ENCODE assay signal across 8 mouse cellular contexts in genomic region chr13:45963497-45964330, GRCm38 (mm10). TPM values are rescaled to one million over a fixed set of nuclear protein-coding genes. Genes with fewer than 3 reads are reported as not detected.
DNase-seq lines count a peak whose midpoint lies in the region; ATAC-seq and TF ChIP-seq lines count a peak whose summit lies in the region.

No protein-coding gene starts in this region.

- no peak for TF ChIP-seq POLR2A in bone marrow macrophage, adult 2 months (IDR thresholded peaks at IDR 0.05; ENCODE audit: borderline replicate concordance, low read depth, low read length)
- peak; percentile 78 for TF ChIP-seq POLR2A in embryonic fibroblast, embryonic 13.5 days (IDR thresholded peaks at IDR 0.05; ENCODE audit: low read depth, low read length)

- H3K36me3 ChIP-seq in C2C12 (ENCODE audit: control insufficient read depth, insufficient read depth): no peaks in the 10 kb centered on the region
- H3K36me3 ChIP-seq in heart, embryonic 13.5 days: no peaks in the 10 kb centered on the region
- H3K36me3 ChIP-seq in liver, embryonic 16.5 days (ENCODE audit: control insufficient read depth, insufficient read depth): no peaks in the 10 kb centered on the region
- no peaks in the 10 kb centered on the region for H3K36me3 ChIP-seq in neural tube, embryonic 12.5 days
- H3K36me3 ChIP-seq in stomach, embryonic 16.5 days (ENCODE audit: control insufficient read depth, insufficient read depth, low read length): no peaks in the 10 kb centered on the region

- DNase-seq in kidney, postnatal 10 days: peak; percentile 90

- peak overlapping the region; percentile 74 for H3K4me3 ChIP-seq in C2C12 (ENCODE audit: insufficient read depth, poor library complexity, severe bottlenecking)
- H3K4me3 ChIP-seq in bone marrow macrophage, adult 2 months (ENCODE audit: insufficient read depth, low read length): peak overlapping the region; percentile 97
- H3K4me3 ChIP-seq in embryonic fibroblast, embryonic 13.5 days (ENCODE audit: insufficient read depth, low read length): peak overlapping the region; percentile 94
- peak overlapping the region; percentile 97 for H3K4me3 ChIP-seq in heart, embryonic 13.5 days
- H3K4me3 ChIP-seq in liver, embryonic 16.5 days (ENCODE audit: low read depth, low read length): peak overlapping the region; percentile 79
- peak overlapping the region; percentile 88 for H3K4me3 ChIP-seq in neural tube, embryonic 12.5 days
- peak overlapping the region; percentile 95 for H3K4me3 ChIP-seq in stomach, embryonic 16.5 days (replicated peaks; ENCODE audit: low read length)

- WGBS in heart, embryonic 13.5 days: under 1% methylated on average over 48 of the region's 95 CpGs
- WGBS in liver, embryonic 16.5 days (ENCODE audit: insufficient replicate concordance): under 1% methylated on average over 83 of the region's 95 CpGs
- WGBS in neural tube, embryonic 12.5 days: under 1% methylated on average over 67 of the region's 95 CpGs
- WGBS in stomach, embryonic 16.5 days: under 1% methylated on average over 89 of the region's 95 CpGs

- H3K9ac ChIP-seq in heart, embryonic 13.5 days: peak overlapping the region; percentile 98
- peak overlapping the region; percentile 86 for H3K9ac ChIP-seq in liver, embryonic 16.5 days (ENCODE audit: low read depth, low read length)
- peak overlapping the region; percentile 85 for H3K9ac ChIP-seq in neural tube, embryonic 12.5 days
- peak overlapping the region; percentile 97 for H3K9ac ChIP-seq in stomach, embryonic 16.5 days (ENCODE audit: low read length)

- H3ac ChIP-seq in C2C12 (ENCODE audit: control insufficient read depth, insufficient read length, low read depth): peak overlapping the region; percentile 98

- peak overlapping the region; percentile 88 for H3K27ac ChIP-seq in bone marrow macrophage, adult 2 months (ENCODE audit: insufficient read depth, low read depth, low read length)
- H3K27ac ChIP-seq in embryonic fibroblast, embryonic 13.5 days (ENCODE audit: insufficient read depth, low read length): peak overlapping the region; percentile 87
- peak overlapping the region; percentile 97 for H3K27ac ChIP-seq in heart, embryonic 13.5 days (replicated peaks)
- H3K27ac ChIP-seq in liver, embryonic 16.5 days (ENCODE audit: low read length): peak overlapping the region; percentile 86
- peak overlapping the region; percentile 93 for H3K27ac ChIP-seq in neural tube, embryonic 12.5 days
- H3K27ac ChIP-seq in stomach, embryonic 16.5 days (ENCODE audit: low read length): peak overlapping the region; percentile 97

- H3K79me3 ChIP-seq in C2C12 (ENCODE audit: low read depth): peaks cover 18% of the 10 kb centered on the region

- no peak for TF ChIP-seq CTCF in C2C12 (IDR thresholded peaks at IDR 0.05; ENCODE audit: control insufficient read depth, insufficient read depth, insufficient read length)
- TF ChIP-seq CTCF in bone marrow macrophage, adult 2 months (IDR thresholded peaks at IDR 0.05; ENCODE audit: low read depth, low read length): no peak
- TF ChIP-seq CTCF in embryonic fibroblast, embryonic 13.5 days (IDR thresholded peaks at IDR 0.05; ENCODE audit: borderline replicate concordance, insufficient read depth, low read length): no peak

- no peaks in the 10 kb centered on the region for H3K9me3 ChIP-seq in heart, embryonic 13.5 days
- no peaks in the 10 kb centered on the region for H3K9me3 ChIP-seq in liver, embryonic 16.5 days (replicated peaks; ENCODE audit: control insufficient read depth, low read length)
- H3K9me3 ChIP-seq in neural tube, embryonic 12.5 days: no peaks in the 10 kb centered on the region
- no peaks in the 10 kb centered on the region for H3K9me3 ChIP-seq in stomach, embryonic 16.5 days (replicated peaks; ENCODE audit: control insufficient read depth, low read length)

- H3K79me2 ChIP-seq in C2C12 (ENCODE audit: control insufficient read depth, insufficient read depth): peaks cover 58% of the 10 kb centered on the region

- no peaks in the 10 kb centered on the region for H3K27me3 ChIP-seq in C2C12 (ENCODE audit: control insufficient read depth, insufficient read depth, insufficient read length)
- no peaks in the 10 kb centered on the region for H3K27me3 ChIP-seq in heart, embryonic 13.5 days (replicated peaks)
- H3K27me3 ChIP-seq in liver, embryonic 16.5 days (ENCODE audit: control insufficient read depth, insufficient read depth, low read depth, low read length): no peaks in the 10 kb centered on the region
- no peaks in the 10 kb centered on the region for H3K27me3 ChIP-seq in neural tube, embryonic 12.5 days (replicated peaks)
- no peaks in the 10 kb centered on the region for H3K27me3 ChIP-seq in stomach, embryonic 16.5 days (ENCODE audit: control insufficient read depth, insufficient read depth, low read length)

- peak overlapping the region; percentile 98 for H3K4me2 ChIP-seq in heart, embryonic 13.5 days
- peak overlapping the region; percentile 83 for H3K4me2 ChIP-seq in liver, embryonic 16.5 days (ENCODE audit: low read depth, low read length)
- peak overlapping the region; percentile 90 for H3K4me2 ChIP-seq in neural tube, embryonic 12.5 days (replicated peaks)
- peak overlapping the region; percentile 62 for H3K4me2 ChIP-seq in stomach, embryonic 16.5 days (ENCODE audit: low read depth, low read length)

- peaks cover 20% of the 10 kb centered on the region for H3K4me1 ChIP-seq in bone marrow macrophage, adult 2 months (ENCODE audit: control insufficient read depth, insufficient read depth, low read length)
- peaks cover 16% of the 10 kb centered on the region for H3K4me1 ChIP-seq in embryonic fibroblast, embryonic 13.5 days (ENCODE audit: control insufficient read depth, insufficient read depth, low read length)
- peaks cover 53% of the 10 kb centered on the region for H3K4me1 ChIP-seq in heart, embryonic 13.5 days
- H3K4me1 ChIP-seq in liver, embryonic 16.5 days (ENCODE audit: control insufficient read depth, low read depth, low read length): peaks cover 16% of the 10 kb centered on the region
- H3K4me1 ChIP-seq in neural tube, embryonic 12.5 days: peaks cover 32% of the 10 kb centered on the region
- H3K4me1 ChIP-seq in stomach, embryonic 16.5 days (ENCODE audit: control insufficient read depth, insufficient read depth, low read length): peaks cover 31% of the 10 kb centered on the region

- ATAC-seq in heart, embryonic 13.5 days (ENCODE audit: extremely low read depth, insufficient number of reproducible peaks, low FRiP score, low TSS enrichment): peak; percentile 61; the same call in 1 of the 2 replicates
- ATAC-seq in liver, embryonic 16.5 days (ENCODE audit: low read depth): peak; percentile 62
- ATAC-seq in neural tube, embryonic 12.5 days (ENCODE audit: low FRiP score, low read depth): peak; percentile 46
- peak; percentile 70 for ATAC-seq in stomach, embryonic 16.5 days (ENCODE audit: insufficient read depth, low FRiP score)

TF ChIP-seq in C2C12, 6 proteins besides CTCF, POLR2A, EP300 and RAD21:
- TF ChIP-seq MAX (IDR thresholded peaks at IDR 0.05): no peak
- no peak for TF ChIP-seq FOSL1 (IDR thresholded peaks at IDR 0.05; ENCODE audit: insufficient read depth, low read length, poor library complexity, severe bottlenecking)
- no peak for TF ChIP-seq MYOG (IDR thresholded peaks at IDR 0.05; ENCODE audit: control insufficient read depth, extremely low read depth, insufficient read length)
- no peak for TF ChIP-seq MYOD1 (IDR thresholded peaks at IDR 0.05; ENCODE audit: control insufficient read depth, insufficient read length, low read depth)
- no peak for TF ChIP-seq USF1 (IDR thresholded peaks at IDR 0.05; ENCODE audit: low read depth)

RNA-seq across cellular contexts. Expression of gene Atxn1, which starts 1.1 kb away (rescaled TPM):
- 3.0 TPM for polyA plus RNA-seq in C2C12 (2012; fragmentation: generic; extraction: Trizol)
- 23.0 and 24.5 TPM in 2 replicates for polyA plus RNA-seq in bone marrow macrophage, adult 2 months (2012; ENCODE audit: insufficient read depth, insufficient read length, missing spikeins)
- 55.8 and 59.3 TPM in 2 replicates for polyA plus RNA-seq in embryonic fibroblast, embryonic 13.5 days (2011; ENCODE audit: insufficient read length, low read depth, missing spikeins)
- 5.8 and 7.2 TPM in 2 replicates for polyA plus RNA-seq in heart, embryonic 13.5 days (2015; fragmentation: Nextera tagmentation; extraction: Ambion mirVana)
- polyA plus RNA-seq in liver, embryonic 16.5 days (2015; fragmentation: Nextera tagmentation; extraction: Ambion mirVana): 2.8 and 3.2 TPM in 2 replicates
- 3.4 and 4.2 TPM in 2 replicates for polyA plus RNA-seq in neural tube, embryonic 12.5 days (2016; fragmentation: Nextera tagmentation; extraction: Ambion mirVana)
- 7.8 and 8.0 TPM in 2 replicates for polyA plus RNA-seq in stomach, embryonic 16.5 days (2015; fragmentation: Nextera tagmentation; extraction: Ambion mirVana)

Comparison
In these comparisons a context has a peak if more than half of its experiments do, and no peak if none do; other contexts are left out.
1. Peak in every context shown above with its lines: DNase-seq, ATAC-seq, H3K4me3 ChIP-seq and H3K27ac ChIP-seq.